Mouse (Mus musculus) stomach, postnatal 0 days (tissue): ENCODE data around the gene Gbf1.

ENCODE experiments used
- CTCF ChIP-seq: IDR thresholded peaks from 2 replicates; pipeline ENCODE4 v1.5.1; 2016; ENCODE audit warnings: antibody characterized with exemption, low read depth, mild to moderate bottlenecking, moderate library complexity
- EP300 ChIP-seq: optimal IDR thresholded peaks from 2 replicates; pipeline ENCODE3; 2016; ENCODE audit warnings: antibody characterized with exemption

GRCm38 (mm10) chr19:46180274-46180673 is 28.0 kb downstream of the Gbf1 start:
- TF ChIP-seq CTCF = no peak
- no peak for TF ChIP-seq EP300
